Mouse (Mus musculus) CH12.LX (cell line): ENCODE measurements around the gene 2210017I01Rik.

Source experiments
- CHD2 ChIP-seq: IDR thresholded peaks from 2 replicates; pipeline ENCODE4 v1.6.1; 2011; ENCODE audit warnings: low read length, improper control_type of control experiment
- CTCF ChIP-seq, 2 experiments: IDR thresholded peaks in 1 of 2; conservative IDR thresholded peaks in 1 of 2; 2 replicates each; pipeline ENCODE4 v1.5.1; 2011 to 2012; ENCODE audit warnings: low read depth in 2 of 2, low read length in 2 of 2, improper control_type of control experiment in 1 of 2, inconsistent platforms in 1 of 2, mild to moderate bottlenecking in 1 of 2, moderate library complexity in 1 of 2
- MAZ ChIP-seq: IDR thresholded peaks from 2 replicates; pipeline ENCODE4 v1.6.1; 2012; ENCODE audit warnings: low read depth, mild to moderate bottlenecking, inconsistent platforms, low read length, improper control_type of control experiment, moderate library complexity
- POLR2A ChIP-seq: IDR thresholded peaks from 2 replicates; pipeline ENCODE4 v1.6.1; 2011; ENCODE audit warnings: low read depth, mild to moderate bottlenecking, improper control_type of control experiment, low read length

- no peak for TF ChIP-seq MAZ
- no peak for TF ChIP-seq CTCF (conservative IDR thresholded peaks at IDR 0.05 in 1 of 2, IDR thresholded peaks at IDR 0.05 in 1 of 2; ENCODE audit: low read depth in 2 of 2, low read length in 2 of 2)
- TF ChIP-seq POLR2A, result no peak
- TF ChIP-seq CHD2, result no peak
These were observed 22.2 kb downstream of the 2210017I01Rik start for GRCm38 (mm10) chr3:92585055-92585454.
